Mouse (Mus musculus) E14TG2a.4 (cell line): ENCODE measurements at regions not wholly inside any gene's neighbourhood (a gene's known extent, or its start where the extent isn't known, plus 50 kb on each side); places are given as distances from the start of the nearest gene placed in this dataset.

Source experiments
- CTCF ChIP-seq: conservative IDR thresholded peaks from 2 replicates; pipeline ENCODE4 v1.5.1; 2014; ENCODE audit warnings: low read length
- NANOG ChIP-seq: IDR thresholded peaks from 2 replicates; pipeline ENCODE4 v1.6.1; 2014; ENCODE audit warnings: borderline replicate concordance, low read length, mixed read lengths
- POU5F1 ChIP-seq: IDR thresholded peaks from 2 replicates; pipeline ENCODE4 v1.6.1; 2014; ENCODE audit warnings: low read length, borderline replicate concordance

DNA sequence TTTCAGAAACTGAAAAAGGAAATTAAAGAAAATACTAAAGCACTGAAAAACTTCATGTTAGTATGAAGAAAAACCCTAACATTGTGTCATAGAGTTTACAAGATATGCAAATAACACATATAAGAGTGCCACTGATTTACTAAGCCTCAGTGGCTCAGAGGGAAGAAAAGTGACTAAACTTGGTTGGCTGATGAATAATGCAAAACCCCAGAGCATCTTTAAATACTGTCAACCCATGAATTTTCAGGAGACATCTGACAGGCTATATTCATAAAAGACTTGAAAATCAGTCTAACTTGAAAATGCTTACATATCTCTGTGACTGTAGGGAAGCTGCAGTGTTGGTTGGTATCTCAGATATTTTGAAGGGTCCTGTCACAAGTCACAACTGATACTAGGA lies 235.2 kb upstream of the Clec14a start:
- no peak for TF ChIP-seq CTCF
- TF ChIP-seq POU5F1 = no peak
- TF ChIP-seq NANOG = no peak
